Mouse (Mus musculus) limb, embryonic 14.5 days (tissue): ENCODE data around the gene Mpo. TPM values are rescaled to one million over a fixed set of nuclear protein-coding genes. Genes with fewer than 3 reads are reported as not detected.

ENCODE experiments used
- ATAC-seq: fragments of 200-750 bp; cut with Nextera tagmentation; 2 replicates; pipeline ENCODE4 v1.8.0; 2017; ENCODE audit warnings: low read depth, moderate number of reproducible peaks, moderate TSS enrichment; ENCODE audit not compliant: low FRiP score
- DNase-seq: peaks from one replicate; pipeline ENCODE4 v3.0.0-alpha.2; 2015; ENCODE audit warnings: low spot score
- H3K27ac ChIP-seq: fragments of 300-500 bp; sonication (generic); replicated peaks from 2 replicates; pipeline ENCODE4 v1.5.1; 2014; ENCODE audit warnings: low read depth, mild to moderate bottlenecking, low read length, moderate library complexity, mixed read lengths
- H3K27me3 ChIP-seq: fragments of 300-500 bp; sonication (generic); 2 replicates; pipeline ENCODE4 v1.6.1; 2014; ENCODE audit warnings: low read length, mixed read lengths; ENCODE audit not compliant: control insufficient read depth, insufficient read depth
- H3K36me3 ChIP-seq: fragments of 300-500 bp; sonication (generic); 2 replicates; pipeline ENCODE4 v1.6.1; 2014; ENCODE audit warnings: mild to moderate bottlenecking, low read length, moderate library complexity, mixed read lengths; ENCODE audit not compliant: control insufficient read depth, insufficient read depth
- H3K4me1 ChIP-seq: fragments of 300-500 bp; sonication (generic); 2 replicates; pipeline ENCODE4 v1.6.1; 2014; ENCODE audit warnings: antibody characterized with exemption, low read length, mixed read lengths; ENCODE audit not compliant: control insufficient read depth, insufficient read depth
- H3K4me2 ChIP-seq: fragments of 300-500 bp; sonication (generic); replicated peaks from 2 replicates; pipeline ENCODE4 v1.6.1; 2014; ENCODE audit warnings: low read depth, mild to moderate bottlenecking, low read length, moderate library complexity; ENCODE audit not compliant: severe bottlenecking
- H3K4me3 ChIP-seq: fragments of 300-500 bp; sonication (generic); replicated peaks from 2 replicates; pipeline ENCODE4 v1.5.1; 2014; ENCODE audit warnings: low read length
- H3K9ac ChIP-seq: fragments of 300-500 bp; sonication (generic); 2 replicates; pipeline ENCODE4 v1.6.1; 2014; ENCODE audit warnings: mild to moderate bottlenecking, low read depth, low read length, moderate library complexity; ENCODE audit not compliant: severe bottlenecking
- H3K9me3 ChIP-seq: fragments of 300-500 bp; sonication (generic); 2 replicates; pipeline ENCODE4 v1.6.1; 2016; ENCODE audit warnings: low read length; ENCODE audit not compliant: control insufficient read depth
- POLR2A ChIP-seq: fragments of 200-500 bp; IDR thresholded peaks from 2 replicates; pipeline ENCODE4 v1.8.0; 2012; ENCODE audit warnings: inconsistent platforms, mild to moderate bottlenecking, moderate library complexity, borderline replicate concordance; ENCODE audit not compliant: insufficient read depth, insufficient read length; ENCODE audit errors: extremely low read depth
- WGBS: fragments of 180-500 bp; shearing (Covaris S2); extraction: QIAGEN DNeasy Blood & Tissue Kit; methylation state at CpG from one replicate; pipeline ENCODE4 v1.1.7; 2014; 5-methylcytosine and 5-hydroxymethylcytosine counted together
- polyA plus RNA-seq, 2 experiments: library from polyadenylated mRNA; depleted of rRNA in 1 of 2; stranded (reverse) in 1 of 2; unstranded in 1 of 2; fragments of >200 nt; fragmentation: Nextera tagmentation in 1 of 2; extraction: Ambion mirVana in 1 of 2; gene quantifications; 2 replicates each; pipeline versions ENCODE4 v1.2.1 to v1.2.3; 2012 to 2014

The Mpo gene
- polyA plus RNA-seq, 2 experiments = 1.1 to 1.7 TPM

GRCm38 (mm10) chr11:87762702-87763385 is 30.5 kb upstream of the Mpo start:
- Histone ChIP-seq H3K4me2 (peak overlapping the region; percentile 96), H3K27ac (no peak overlapping the region), H3K9me3 (no peaks in the 10 kb centered on the region), H3K36me3 (no peaks in the 10 kb centered on the region), H3K4me1 (peaks cover 12% of the 10 kb centered on the region), H3K4me3 (no peak overlapping the region), H3K27me3 (peaks cover 56% of the 10 kb centered on the region), H3K9ac (no peak overlapping the region)
- WGBS = 43% methylated on average over 12 of the region's 12 CpGs
- no peak for TF ChIP-seq POLR2A
- DNase-seq (no peak), ATAC-seq (no peak)

DNA sequence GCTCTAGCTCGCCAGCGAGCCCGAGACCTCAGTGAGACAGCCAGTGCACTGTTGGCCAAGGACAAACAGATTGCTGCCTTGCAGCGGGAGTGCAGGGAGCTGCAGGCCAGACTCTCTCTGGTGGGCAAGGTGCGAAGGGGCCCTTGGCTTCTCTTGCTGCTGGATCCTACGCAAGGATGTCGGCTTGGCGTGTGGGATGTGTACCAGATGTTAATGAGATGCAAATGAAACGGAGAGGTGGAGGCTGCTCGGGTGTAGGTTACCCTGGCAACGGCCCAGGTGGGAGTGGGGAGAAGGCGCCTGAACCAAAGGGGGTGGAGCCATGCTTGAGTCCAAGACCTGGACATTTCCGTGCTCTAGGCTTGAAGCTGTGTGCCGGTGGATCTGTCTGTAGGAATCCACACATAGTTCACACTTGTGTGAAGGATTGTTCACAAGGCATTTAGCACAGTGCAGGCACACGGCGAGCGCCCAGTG is 29.8 kb upstream of the Mpo start:
- Histone ChIP-seq H3K9me3 (no peaks in the 10 kb centered on the region), H3K4me3 (peak overlapping the region; percentile 46), H3K36me3 (no peaks in the 10 kb centered on the region), H3K4me1 (peaks cover 12% of the 10 kb centered on the region), H3K9ac (peak overlapping the region; percentile 55), H3K4me2 (peak overlapping the region; percentile 96), H3K27ac (no peak overlapping the region), H3K27me3 (peaks cover 56% of the 10 kb centered on the region)
- ATAC-seq = 0 out of 2 replicates have a peak, but pooled peaks have one; percentile 17
- peak; percentile 38 for DNase-seq
- no peak for TF ChIP-seq POLR2A
- under 1% methylated on average over 17 of the region's 17 CpGs for WGBS

DNA sequence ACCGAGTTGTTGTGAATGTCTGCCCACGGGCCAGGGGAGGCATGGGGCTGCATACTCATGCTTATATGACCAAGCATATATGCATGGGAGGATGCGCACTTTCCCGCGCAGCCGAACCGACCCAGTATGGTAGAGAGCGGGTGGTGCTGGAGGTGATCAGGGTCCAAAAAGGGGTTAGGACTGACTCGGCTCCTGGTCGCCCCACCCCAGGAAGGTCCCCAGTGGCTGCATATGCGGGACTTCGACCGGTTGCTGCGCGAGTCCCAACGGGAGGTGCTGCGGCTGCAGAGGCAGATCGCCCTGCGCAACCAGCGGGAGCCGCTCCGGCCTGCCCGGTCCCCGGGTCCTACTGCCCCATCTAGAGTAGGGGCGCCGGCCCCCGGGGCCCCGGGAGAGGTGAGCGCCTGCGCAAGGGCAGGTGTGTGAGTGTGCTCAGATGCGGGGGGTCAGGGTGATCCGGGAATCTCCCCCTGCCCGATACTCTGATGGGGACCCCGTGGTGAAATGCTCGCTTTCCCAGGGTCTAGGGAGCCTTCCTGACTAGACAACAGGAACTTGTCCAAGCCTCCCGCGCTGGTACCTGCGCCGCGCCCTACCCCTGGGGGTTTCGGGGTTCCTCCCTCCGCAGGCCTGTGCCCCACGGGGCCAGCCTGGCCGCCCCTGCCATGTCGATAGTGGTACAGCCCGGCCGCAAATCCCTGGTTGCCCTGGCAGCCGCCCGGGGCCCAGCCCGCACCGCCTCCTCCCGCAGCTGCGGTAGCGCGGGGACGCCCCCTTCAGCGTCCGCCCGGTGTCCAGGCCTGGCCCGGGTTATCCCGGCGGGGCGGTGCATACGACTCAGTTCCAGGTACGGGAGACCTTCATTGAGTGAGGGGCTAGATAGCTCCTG is 29.1 kb upstream of the Mpo start:
- under 1% methylated on average over 62 of the region's 65 CpGs for WGBS
- Histone ChIP-seq H3K27me3 (peaks cover 56% of the 10 kb centered on the region), H3K4me1 (peaks cover 12% of the 10 kb centered on the region), H3K9me3 (no peaks in the 10 kb centered on the region), H3K36me3 (no peaks in the 10 kb centered on the region), H3K4me3 (peak overlapping the region; percentile 46), H3K4me2 (peak overlapping the region; percentile 96), H3K27ac (no peak overlapping the region), H3K9ac (peak overlapping the region; percentile 55)
- DNase-seq (no peak), ATAC-seq (no peak)
- TF ChIP-seq POLR2A = 0 out of 2 replicates have a peak, but pooled peaks have one; percentile 23

DNA sequence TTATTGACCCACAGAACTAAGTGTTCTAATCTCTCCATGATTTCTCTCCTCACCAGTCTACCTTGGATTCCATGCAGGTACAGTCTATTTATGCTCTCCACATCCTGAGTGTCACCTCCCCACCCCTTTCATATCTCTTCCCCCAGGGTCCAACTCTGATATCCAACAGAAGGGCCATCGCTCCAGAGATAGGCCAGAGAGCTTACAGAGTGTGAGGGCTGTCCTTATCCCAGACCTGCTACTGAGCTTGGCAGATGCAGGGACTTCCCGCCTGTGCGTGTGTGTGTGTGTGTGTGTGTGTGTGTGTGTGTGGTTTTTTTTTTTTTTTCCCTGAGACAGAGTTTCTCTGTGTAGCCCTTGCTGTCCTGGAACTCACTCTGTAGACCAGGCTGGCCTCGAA is 24.6 kb upstream of the Mpo start:
- Histone ChIP-seq H3K27ac (no peak overlapping the region), H3K36me3 (no peaks in the 10 kb centered on the region), H3K4me2 (no peak overlapping the region), H3K27me3 (peaks cover 18% of the 10 kb centered on the region), H3K4me3 (no peak overlapping the region), H3K9me3 (no peaks in the 10 kb centered on the region), H3K4me1 (peaks cover 8% of the 10 kb centered on the region), H3K9ac (no peak overlapping the region)
- no peak for TF ChIP-seq POLR2A
- DNase-seq = no peak
- no peak for ATAC-seq
- WGBS = 92% methylated on average over 4 of the region's 4 CpGs

- 56% methylated on average over 3 of the region's 3 CpGs for WGBS
- Histone ChIP-seq H3K27me3 (no peaks in the 10 kb centered on the region), H3K9me3 (no peaks in the 10 kb centered on the region), H3K4me3 (no peak overlapping the region), H3K4me1 (no peaks in the 10 kb centered on the region), H3K36me3 (no peaks in the 10 kb centered on the region), H3K27ac (no peak overlapping the region), H3K9ac (no peak overlapping the region), H3K4me2 (no peak overlapping the region)
- ATAC-seq (no peak), DNase-seq (peak; percentile 37)
- TF ChIP-seq POLR2A = no peak
These were observed 22.4 kb upstream of the Mpo start for GRCm38 (mm10) chr11:87770989-87771388.
